Mouse (Mus musculus): ENCODE results near the gene Grb2. TPM values are rescaled to one million over a fixed set of nuclear protein-coding genes. Genes with fewer than 3 reads are reported as not detected.

The Grb2 gene
- polyA plus RNA-seq, 1 experiment from 2014 or later, result 87.8 TPM

- no peak overlapping the region for H3K27ac ChIP-seq
- H3K4me3 ChIP-seq, result no peak overlapping the region
- no peak for DNase-seq (ENCODE audit: low spot score)
- no peaks in the 10 kb centered on the region for H3K27me3 ChIP-seq (ENCODE audit: low read depth, poor library complexity, severe bottlenecking)
- H3K36me3 ChIP-seq, result peaks cover 49% of the 10 kb centered on the region
- H3K4me1 ChIP-seq, result peaks cover 12% of the 10 kb centered on the region
- no peaks in the 10 kb centered on the region for H3K9me3 ChIP-seq (replicated peaks)
- 83% methylated on average over 9 of the region's 9 CpGs for WGBS
These were observed 84.8 kb downstream of the Grb2 start for GRCm38 (mm10) chr11:115623487-115624070.

GRCm38 (mm10) chr11:115619949-115620348, 88.4 kb downstream of the Grb2 start:
- H3K4me1 ChIP-seq, result 0 out of 2 replicates have a peak, but pooled peaks cover 3% of the 10 kb centered on the region
- 96% methylated on average over 7 of the region's 7 CpGs for WGBS
- peaks cover 63% of the 10 kb centered on the region for H3K36me3 ChIP-seq
- no peak overlapping the region for H3K27ac ChIP-seq
- no peak for DNase-seq (ENCODE audit: low spot score)
- no peaks in the 10 kb centered on the region for H3K27me3 ChIP-seq (ENCODE audit: low read depth, poor library complexity, severe bottlenecking)
- H3K9me3 ChIP-seq (replicated peaks), result no peaks in the 10 kb centered on the region
- H3K4me3 ChIP-seq, result no peak overlapping the region

GRCm38 (mm10) chr11:115618732-115619516, 89.5 kb downstream of the Grb2 start:
- Histone ChIP-seq H3K27me3 (ENCODE audit: low read depth, poor library complexity, severe bottlenecking) (no peaks in the 10 kb centered on the region), H3K4me3 (no peak overlapping the region), H3K27ac (no peak overlapping the region), H3K36me3 (peaks cover 66% of the 10 kb centered on the region), H3K4me1 (peaks cover 3% of the 10 kb centered on the region), H3K9me3 (replicated peaks) (no peaks in the 10 kb centered on the region)
- DNase-seq (ENCODE audit: low spot score), result no peak
- WGBS, result 94% methylated on average over 16 of the region's 16 CpGs

- 89% methylated on average over 2 of the region's 2 CpGs for WGBS
- Histone ChIP-seq H3K4me3 (no peak overlapping the region), H3K27me3 (ENCODE audit: low read depth, poor library complexity, severe bottlenecking) (no peaks in the 10 kb centered on the region), H3K36me3 (peaks cover 57% of the 10 kb centered on the region), H3K9me3 (replicated peaks) (no peaks in the 10 kb centered on the region), H3K4me1 (peaks cover 12% of the 10 kb centered on the region), H3K27ac (no peak overlapping the region)
- DNase-seq (ENCODE audit: low spot score), result no peak
These were observed 90.4 kb downstream of the Grb2 start for GRCm38 (mm10) chr11:115618001-115618400.

GRCm38 (mm10) chr11:115616893-115617292, 91.5 kb downstream of the Grb2 start:
- Histone ChIP-seq H3K4me3 (no peak overlapping the region), H3K27me3 (ENCODE audit: low read depth, poor library complexity, severe bottlenecking) (no peaks in the 10 kb centered on the region), H3K9me3 (replicated peaks) (no peaks in the 10 kb centered on the region), H3K4me1 (peaks cover 18% of the 10 kb centered on the region), H3K36me3 (peaks cover 47% of the 10 kb centered on the region), H3K27ac (no peak overlapping the region)
- whole genome bisulfite sequencing, result 80% methylated on average over 6 of the region's 6 CpGs
- DNase-seq (ENCODE audit: low spot score), result no peak

- H3K27ac ChIP-seq, result no peak overlapping the region
- peaks cover 45% of the 10 kb centered on the region for H3K36me3 ChIP-seq
- 89% methylated on average over 7 of the region's 7 CpGs for WGBS
- H3K4me1 ChIP-seq, result peaks cover 24% of the 10 kb centered on the region
- DNase-seq (ENCODE audit: low spot score), result no peak
- H3K4me3 ChIP-seq, result no peak overlapping the region
- H3K9me3 ChIP-seq (replicated peaks), result no peaks in the 10 kb centered on the region
- H3K27me3 ChIP-seq (ENCODE audit: low read depth, poor library complexity, severe bottlenecking), result no peaks in the 10 kb centered on the region
These were observed 92.0 kb downstream of the Grb2 start for GRCm38 (mm10) chr11:115616371-115616770.

DNA sequence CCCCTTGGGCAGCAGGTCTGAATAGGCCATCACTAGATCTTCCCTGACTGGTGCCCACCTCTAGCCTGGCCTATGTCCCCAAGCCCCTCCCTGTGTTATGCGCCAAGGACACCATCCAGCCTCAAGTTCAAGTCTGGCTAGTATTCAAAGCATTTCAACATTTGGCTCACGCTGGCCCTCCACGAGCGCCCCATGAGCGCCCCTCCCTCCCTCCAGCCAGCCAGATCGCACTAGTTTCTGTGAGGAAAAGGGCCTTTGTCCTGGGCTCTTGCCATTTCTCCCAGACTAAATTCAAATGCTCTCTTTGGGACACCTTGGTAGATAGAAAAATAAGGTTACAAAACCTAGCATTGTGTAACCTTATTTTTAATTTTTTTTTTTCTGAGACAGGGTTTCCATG, 92.5 kb downstream of the Grb2 start:
- peaks cover 40% of the 10 kb centered on the region for H3K36me3 ChIP-seq
- no peak for DNase-seq (ENCODE audit: low spot score)
- peaks cover 24% of the 10 kb centered on the region for H3K4me1 ChIP-seq
- 92% methylated on average over 6 of the region's 6 CpGs for WGBS
- no peak overlapping the region for H3K4me3 ChIP-seq
- H3K27ac ChIP-seq, result no peak overlapping the region
- H3K9me3 ChIP-seq (replicated peaks), result no peaks in the 10 kb centered on the region
- H3K27me3 ChIP-seq (ENCODE audit: low read depth, poor library complexity, severe bottlenecking), result no peaks in the 10 kb centered on the region

GRCm38 (mm10) chr11:115615108-115615825, 93.1 kb downstream of the Grb2 start:
- Histone ChIP-seq H3K4me1 (peaks cover 24% of the 10 kb centered on the region), H3K27ac (no peak overlapping the region), H3K36me3 (peaks cover 35% of the 10 kb centered on the region), H3K4me3 (no peak overlapping the region), H3K9me3 (replicated peaks) (no peaks in the 10 kb centered on the region), H3K27me3 (ENCODE audit: low read depth, poor library complexity, severe bottlenecking) (no peaks in the 10 kb centered on the region)
- 86% methylated on average over 15 of the region's 15 CpGs for WGBS
- DNase-seq (ENCODE audit: low spot score), result no peak

DNA sequence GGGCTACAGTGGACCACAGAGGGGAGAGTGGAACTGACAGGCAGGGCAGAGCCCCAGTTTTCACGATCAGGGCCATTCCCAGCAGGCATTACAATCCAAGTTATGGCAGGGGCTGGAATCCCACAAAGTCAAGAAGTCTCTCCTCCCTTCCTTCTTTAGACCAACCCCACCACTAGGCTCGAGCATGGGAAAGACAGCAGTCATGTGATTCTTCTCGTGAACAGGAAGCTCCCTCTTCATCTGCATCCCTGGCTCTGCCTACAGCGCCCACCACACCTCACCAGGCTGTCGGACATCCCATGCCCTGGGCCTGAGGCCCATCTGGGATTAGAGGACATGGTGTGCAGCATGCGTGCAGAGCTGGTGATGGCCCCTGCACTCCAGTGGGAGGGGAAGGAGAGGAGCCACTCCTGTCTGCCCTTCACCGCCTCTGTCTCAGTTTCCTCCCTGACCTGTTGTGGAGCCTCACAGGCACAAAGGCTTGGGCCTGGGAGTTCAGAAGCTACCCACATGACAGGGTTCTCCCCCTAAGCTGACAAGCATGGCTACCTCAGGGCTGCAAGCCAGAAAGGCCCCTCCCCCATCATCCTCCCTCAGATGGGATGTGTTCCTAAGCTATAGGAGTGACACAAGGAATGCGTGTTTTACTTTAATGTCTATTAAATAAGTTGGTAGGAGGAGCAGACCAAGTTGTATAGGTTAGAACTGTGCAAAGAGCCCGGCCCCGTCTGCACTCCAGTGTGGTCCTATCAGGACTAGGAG, 93.9 kb downstream of the Grb2 start:
- Histone ChIP-seq H3K36me3 (peaks cover 35% of the 10 kb centered on the region), H3K27ac (no peak overlapping the region), H3K4me3 (0 out of 2 replicates have a peak overlapping the region, but pooled peaks have one; percentile 0), H3K9me3 (replicated peaks) (no peaks in the 10 kb centered on the region), H3K4me1 (peaks cover 24% of the 10 kb centered on the region), H3K27me3 (ENCODE audit: low read depth, poor library complexity, severe bottlenecking) (no peaks in the 10 kb centered on the region)
- DNase-seq (ENCODE audit: low spot score), result no peak
- 92% methylated on average over 10 of the region's 10 CpGs for WGBS

- Histone ChIP-seq H3K36me3 (peaks cover 44% of the 10 kb centered on the region), H3K4me1 (peaks cover 24% of the 10 kb centered on the region), H3K27ac (peak overlapping the region; percentile 86), H3K9me3 (replicated peaks) (no peaks in the 10 kb centered on the region), H3K4me3 (peak overlapping the region; percentile 72), H3K27me3 (ENCODE audit: low read depth, poor library complexity, severe bottlenecking) (no peaks in the 10 kb centered on the region)
- under 1% methylated on average over 16 of the region's 16 CpGs for WGBS
- DNase-seq (ENCODE audit: low spot score), result peak; percentile 37
These were observed 95.1 kb downstream of the Grb2 start for GRCm38 (mm10) chr11:115613138-115613945.

- Histone ChIP-seq H3K4me1 (peaks cover 24% of the 10 kb centered on the region), H3K4me3 (peak within 1 kb of the TSS; percentile 72), H3K9me3 (replicated peaks) (no peaks in the 10 kb centered on the region), H3K36me3 (peaks cover 50% of the 10 kb centered on the region), H3K27me3 (ENCODE audit: low read depth, poor library complexity, severe bottlenecking) (no peaks in the 10 kb centered on the region), H3K27ac (peak within 1 kb of the TSS; percentile 86)
- peak; percentile 91 for DNase-seq (ENCODE audit: low spot score)
- under 1% methylated on average over 69 of the region's 80 CpGs for WGBS
These were observed 95.8 kb downstream of the Grb2 start, which contains the start of gene Mif4gd for GRCm38 (mm10) chr11:115612410-115613137. Gene Mif4gd, minus strand, starts transcription at chr11:115612969.
